Mouse (Mus musculus): ENCODE measurements around the gene Mfsd12.

GRCm38 (mm10) chr10:81392781-81393185, 35.5 kb downstream of the Mfsd12 start, which contains the start of gene Smim24:
- TF ChIP-seq CTCF (IDR thresholded peaks at IDR 0.05; ENCODE audit: control insufficient read depth, insufficient read depth, insufficient read length) (no peak), MAX (IDR thresholded peaks at IDR 0.05) (no peak), USF1 (IDR thresholded peaks at IDR 0.05; ENCODE audit: low read depth) (no peak), MYOD1 (IDR thresholded peaks at IDR 0.05; ENCODE audit: control insufficient read depth, insufficient read length, low read depth) (no peak), CEBPB (IDR thresholded peaks at IDR 0.05; ENCODE audit: low read depth) (no peak), MYOG (IDR thresholded peaks at IDR 0.05; ENCODE audit: control insufficient read depth, extremely low read depth, insufficient read length) (no peak), FOSL1 (IDR thresholded peaks at IDR 0.05; ENCODE audit: insufficient read depth, low read length, poor library complexity, severe bottlenecking) (no peak)

Data from C2C12 (cell line).